Mouse (Mus musculus) bone marrow macrophage, adult 2 months (primary cell): ENCODE data around the gene Gm2163.
"Not testable (repeated sequence)": the region's sequence is repeated elsewhere in the genome, so short reads cannot be mapped to it uniquely, and the experiment has no call there.

Experiments
- CTCF ChIP-seq: IDR thresholded peaks from 2 replicates; pipeline ENCODE4 v1.5.1; 2012; ENCODE audit warnings: low read depth, mild to moderate bottlenecking, low read length, moderate library complexity
- POLR2A ChIP-seq: IDR thresholded peaks from 2 replicates; pipeline ENCODE4 v1.6.1; 2012; ENCODE audit warnings: mild to moderate bottlenecking, low read depth, low read length, borderline replicate concordance

GRCm38 (mm10) chr4:42528075-42528474 lies 61.5 kb downstream of the Gm2163 start, which contains the start of gene Fam205a2:
- not testable (repeated sequence) for TF ChIP-seq CTCF, POLR2A
